Mouse (Mus musculus): ENCODE measurements around the gene Ctxn1.
"Not testable (repeated sequence)": the region's sequence is repeated elsewhere in the genome, so short reads cannot be mapped to it uniquely, and the experiment has no call there.

Gene Ctxn1

DNA sequence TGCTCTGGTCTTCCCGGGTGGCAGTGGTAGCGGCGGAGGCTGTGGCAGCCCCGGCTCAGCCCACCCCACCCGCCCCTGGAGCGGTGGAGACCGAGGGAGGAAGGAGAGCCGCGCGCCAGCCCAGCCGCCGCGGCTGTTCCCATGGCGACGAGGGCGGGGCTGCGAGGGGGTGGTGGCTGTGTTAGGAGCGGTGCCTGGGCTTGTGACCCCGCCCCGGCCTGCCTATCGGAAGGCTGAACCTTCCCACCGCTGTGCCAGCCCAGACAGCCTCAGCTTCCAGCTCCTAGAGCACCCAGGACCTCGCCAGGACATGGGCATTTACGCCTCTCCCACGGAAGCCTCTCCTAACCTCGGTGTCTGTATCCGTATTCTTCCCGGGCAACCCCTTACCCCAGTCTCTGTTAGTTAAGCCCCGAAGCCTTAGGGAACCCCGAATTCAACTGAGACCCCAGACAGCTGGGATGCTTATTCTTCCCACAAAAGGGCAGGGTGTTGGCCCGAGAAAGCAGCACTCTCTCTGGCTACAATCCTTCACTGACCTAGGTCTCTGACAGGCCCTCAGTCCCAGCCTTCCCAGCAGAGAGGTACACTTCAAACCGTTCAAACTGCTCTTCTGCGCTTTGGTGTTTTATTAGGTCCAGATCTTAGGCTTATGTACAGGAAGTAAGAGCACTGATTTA lies at the start of gene Ctxn1:
Gene Ctxn1 (minus strand): TSS at position 150 of the 680 bp plus-strand sequence.
- peak; percentile 93 for DNase-seq (ENCODE audit: low read depth)

- peak; percentile 37 for DNase-seq (ENCODE audit: low read depth)
Observed at GRCm38 (mm10) chr8:4305838-4306237, 46.8 kb upstream of the Ctxn1 start.

DNA sequence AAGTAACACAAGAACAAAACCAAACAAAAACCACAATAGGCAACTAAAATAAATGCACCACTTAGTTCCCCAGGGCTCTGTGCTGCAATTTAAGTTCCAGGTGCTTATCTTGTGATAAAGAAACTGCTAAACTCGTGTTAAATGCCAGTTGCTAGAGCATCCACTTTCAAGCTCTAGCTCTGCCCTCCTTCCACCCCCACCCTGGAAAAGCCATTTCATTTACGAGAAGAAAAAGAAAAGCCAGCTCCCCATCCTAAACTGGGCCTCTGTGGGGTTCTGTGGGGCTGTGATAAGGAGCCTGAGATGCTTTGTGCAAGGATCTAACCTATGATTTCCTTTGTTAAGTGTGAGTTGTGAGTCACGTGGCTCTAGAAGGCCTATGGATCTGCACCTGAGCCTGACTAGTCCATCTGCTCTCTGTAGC lies 45.1 kb upstream of the Ctxn1 start:
- DNase-seq (ENCODE audit: low read depth), result no peak

DNA sequence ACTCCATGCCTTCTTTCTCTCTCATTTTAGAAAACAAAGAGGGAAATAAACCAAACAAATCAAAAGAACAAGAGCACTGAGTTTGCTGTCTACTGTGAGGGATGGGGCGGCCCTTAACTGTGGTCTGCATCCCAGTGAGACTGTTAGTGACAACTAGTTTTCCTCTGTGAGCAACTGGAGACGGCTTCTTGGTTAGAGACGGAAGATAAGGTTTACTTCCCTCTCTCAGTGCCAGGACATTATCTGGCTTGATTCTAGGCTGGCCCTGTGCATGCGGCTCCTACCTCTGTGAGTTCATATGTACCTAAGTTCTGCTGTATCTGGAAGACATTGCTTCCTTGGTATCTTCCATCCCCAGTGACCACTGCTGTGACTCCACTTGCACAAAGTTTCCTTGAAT lies 38.7 kb upstream of the Ctxn1 start:
- DNase-seq (ENCODE audit: low read depth), result no peak

DNA sequence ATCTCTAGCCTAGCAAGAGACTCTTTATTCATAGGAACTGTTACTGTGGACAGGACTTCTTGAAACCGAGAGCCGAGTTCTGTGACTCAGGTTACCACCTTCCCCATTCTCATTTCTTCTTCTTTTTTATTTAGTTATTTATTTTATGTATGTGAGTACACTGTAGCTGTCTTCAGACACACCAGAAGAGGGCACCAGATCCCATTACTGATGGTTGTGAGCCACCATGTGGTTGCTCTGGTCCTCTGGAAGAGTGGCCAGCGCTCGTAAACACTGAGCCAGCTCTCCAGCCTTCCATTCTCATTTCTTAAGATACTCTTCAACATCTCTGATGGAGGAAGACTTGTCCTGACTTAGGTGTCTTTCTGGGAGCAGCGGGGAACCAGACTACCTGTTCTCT lies 33.7 kb upstream of the Ctxn1 start:
- DNase-seq (ENCODE audit: low read depth), result no peak

- no peak for DNase-seq (ENCODE audit: low read depth)
Observed at GRCm38 (mm10) chr8:4276111-4276465, 17.0 kb upstream of the Ctxn1 start.

DNA sequence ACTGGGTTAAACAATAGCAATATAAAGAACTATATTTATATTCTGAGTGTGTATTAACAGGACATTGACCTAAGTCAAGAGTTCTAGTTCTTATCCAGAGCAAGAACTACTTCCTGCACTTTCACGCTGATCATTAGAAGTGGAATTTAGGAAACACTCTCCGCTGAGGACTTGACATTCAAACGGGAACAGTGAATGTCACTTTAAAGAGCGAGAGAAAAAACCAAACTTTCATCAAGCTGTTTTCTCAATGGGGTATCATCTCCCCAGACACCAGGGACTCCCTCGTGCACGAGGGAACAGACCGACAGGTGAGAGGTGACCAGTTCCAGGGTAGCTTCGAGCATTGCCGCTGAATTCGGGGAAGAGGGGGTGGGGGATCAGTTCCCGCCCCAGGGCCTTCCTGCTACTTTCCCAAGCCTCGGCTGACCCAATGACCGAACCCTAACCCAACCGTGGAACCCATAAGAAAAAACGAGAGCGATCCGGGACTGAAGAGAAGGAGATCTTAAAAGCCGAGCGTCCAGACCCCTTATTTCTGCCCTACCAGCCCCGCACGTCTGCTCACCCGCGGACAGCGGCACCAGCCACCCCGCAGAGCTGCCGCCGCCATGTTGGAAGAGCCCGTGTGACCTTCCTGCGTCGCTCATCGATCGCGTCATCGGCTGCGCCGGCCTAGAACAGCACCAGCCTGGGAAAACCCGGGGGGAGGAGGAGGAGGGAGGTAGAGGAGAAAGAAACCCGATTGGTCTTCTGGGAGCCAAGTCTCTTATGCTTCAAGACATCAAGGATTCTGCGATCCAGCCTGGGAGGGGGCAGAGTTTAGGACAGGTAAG lies 16.4 kb upstream of the Ctxn1 start, which contains the start of gene Timm44:
Gene Timm44 (minus strand): TSS at position 639 of the 836 bp plus-strand sequence.
- DNase-seq (ENCODE audit: low read depth), result peak; percentile 94

- no peak for DNase-seq (ENCODE audit: low read depth)
Observed at GRCm38 (mm10) chr8:4269609-4270008, 10.5 kb upstream of the Ctxn1 start.

DNA sequence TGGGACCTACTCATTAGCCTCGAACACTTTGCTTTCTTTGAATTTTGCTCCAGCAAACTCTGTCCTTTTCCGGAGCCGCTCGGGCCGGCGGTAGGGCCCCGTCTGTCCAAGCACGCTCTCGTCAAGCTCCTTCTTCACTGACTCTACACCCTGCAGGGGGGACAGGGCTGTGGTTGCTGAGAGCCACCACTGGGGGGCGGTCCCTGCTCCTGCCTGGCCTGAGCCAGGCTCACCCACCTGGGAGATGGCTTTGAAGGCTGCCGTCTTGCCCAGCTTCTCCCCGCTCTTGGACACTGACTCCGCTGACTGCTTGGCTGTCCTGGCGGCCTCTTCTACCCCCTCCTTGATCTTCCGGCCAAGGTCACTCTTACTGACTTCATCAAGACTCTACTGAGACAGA lies 8.6 kb upstream of the Ctxn1 start:
- DNase-seq (ENCODE audit: low read depth), result no peak

GRCm38 (mm10) chr8:4265160-4265914 lies 6.3 kb upstream of the Ctxn1 start:
- no peak for DNase-seq (ENCODE audit: low read depth)

DNA sequence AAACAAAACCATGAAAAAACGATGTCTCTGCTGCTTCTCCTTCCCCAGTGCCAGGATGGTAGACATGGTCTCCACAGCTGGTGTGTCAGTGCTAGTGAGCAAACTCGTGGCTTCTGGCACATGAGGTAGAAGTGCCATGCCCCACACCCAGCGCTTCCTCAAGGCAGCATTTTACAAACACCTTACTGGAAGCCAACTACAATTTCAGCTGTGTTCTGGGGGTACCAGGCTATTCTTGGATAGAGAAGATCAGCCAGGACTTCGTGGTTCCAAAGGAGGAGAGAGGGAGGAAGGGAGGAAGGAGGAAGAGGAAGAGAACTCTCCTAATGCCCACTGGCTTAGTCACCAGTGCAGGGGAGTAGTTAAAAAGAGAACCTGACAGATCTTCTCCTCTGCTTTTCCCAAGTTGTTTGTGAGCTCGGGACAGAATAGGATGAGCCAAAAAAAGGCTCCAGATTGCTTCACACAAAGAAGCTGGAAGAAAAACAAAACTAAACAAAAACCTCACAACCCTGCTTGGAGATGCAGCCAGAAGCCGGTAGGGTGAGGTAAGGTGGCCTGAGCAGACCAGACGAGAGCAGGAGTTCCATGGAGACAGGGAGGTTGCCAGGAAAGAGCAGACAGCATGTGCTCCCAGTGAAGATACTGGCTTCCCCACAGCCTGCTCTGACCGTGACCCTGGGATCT lies 4.2 kb upstream of the Ctxn1 start:
- no peak for DNase-seq (ENCODE audit: low read depth)

- DNase-seq (ENCODE audit: low read depth), result no peak
Observed at GRCm38 (mm10) chr8:4259805-4260170, 714 bp upstream of the Ctxn1 start.

- peak; percentile 59 for DNase-seq (ENCODE audit: low read depth)
Observed at GRCm38 (mm10) chr8:4258678-4259077, 396 bp downstream of the Ctxn1 start.

- DNase-seq (ENCODE audit: low read depth), result peak; percentile 81
Observed at GRCm38 (mm10) chr8:4258233-4258632, 841 bp downstream of the Ctxn1 start.

DNA sequence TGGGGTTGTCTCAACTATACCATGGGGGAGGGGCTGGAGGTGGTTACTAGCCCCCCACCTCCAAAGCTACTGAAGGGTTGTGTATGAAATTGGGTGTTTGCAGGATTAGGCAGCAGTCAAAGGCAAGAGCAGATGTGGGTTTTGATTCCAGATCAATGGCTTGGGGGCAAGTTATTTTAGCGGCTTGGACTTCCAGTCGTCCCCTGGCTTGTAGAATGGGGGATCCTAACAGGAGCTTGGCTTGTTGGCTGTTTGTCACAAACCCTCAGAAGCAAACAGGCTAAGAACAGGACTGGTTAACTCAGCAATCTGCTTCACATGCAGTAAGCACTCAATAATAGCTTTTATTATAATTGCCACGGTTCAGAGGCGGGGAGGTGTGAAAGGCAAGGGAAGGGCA lies 1.7 kb downstream of the Ctxn1 start:
- DNase-seq (ENCODE audit: low read depth), result no peak

GRCm38 (mm10) chr8:4256911-4257310 lies 2.2 kb downstream of the Ctxn1 start:
- no peak for DNase-seq (ENCODE audit: low read depth)

- not testable (repeated sequence) for DNase-seq (ENCODE audit: low read depth)
Observed at GRCm38 (mm10) chr8:4255471-4255870, 3.6 kb downstream of the Ctxn1 start.

DNA sequence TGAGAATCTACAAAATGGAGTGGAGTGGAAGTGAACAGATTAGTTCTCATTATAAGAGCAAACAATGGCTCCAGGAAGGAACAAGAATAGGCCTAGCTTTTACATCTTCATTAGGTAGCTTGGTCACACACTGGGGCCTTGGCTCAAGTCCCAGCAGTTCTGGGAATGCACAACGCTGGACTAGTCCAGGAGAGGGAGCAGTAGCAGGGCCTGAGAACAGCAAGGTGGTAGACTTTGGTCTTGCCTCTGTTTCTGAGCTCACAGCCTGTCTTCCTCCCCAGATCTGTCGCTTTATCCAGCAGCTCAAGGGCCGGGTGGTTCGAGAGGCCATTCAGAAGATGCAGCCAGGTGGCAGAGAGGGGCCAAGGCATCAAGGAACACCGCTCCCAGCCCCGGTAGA lies 5.1 kb downstream of the Ctxn1 start:
- DNase-seq (ENCODE audit: low read depth), result no peak

DNA sequence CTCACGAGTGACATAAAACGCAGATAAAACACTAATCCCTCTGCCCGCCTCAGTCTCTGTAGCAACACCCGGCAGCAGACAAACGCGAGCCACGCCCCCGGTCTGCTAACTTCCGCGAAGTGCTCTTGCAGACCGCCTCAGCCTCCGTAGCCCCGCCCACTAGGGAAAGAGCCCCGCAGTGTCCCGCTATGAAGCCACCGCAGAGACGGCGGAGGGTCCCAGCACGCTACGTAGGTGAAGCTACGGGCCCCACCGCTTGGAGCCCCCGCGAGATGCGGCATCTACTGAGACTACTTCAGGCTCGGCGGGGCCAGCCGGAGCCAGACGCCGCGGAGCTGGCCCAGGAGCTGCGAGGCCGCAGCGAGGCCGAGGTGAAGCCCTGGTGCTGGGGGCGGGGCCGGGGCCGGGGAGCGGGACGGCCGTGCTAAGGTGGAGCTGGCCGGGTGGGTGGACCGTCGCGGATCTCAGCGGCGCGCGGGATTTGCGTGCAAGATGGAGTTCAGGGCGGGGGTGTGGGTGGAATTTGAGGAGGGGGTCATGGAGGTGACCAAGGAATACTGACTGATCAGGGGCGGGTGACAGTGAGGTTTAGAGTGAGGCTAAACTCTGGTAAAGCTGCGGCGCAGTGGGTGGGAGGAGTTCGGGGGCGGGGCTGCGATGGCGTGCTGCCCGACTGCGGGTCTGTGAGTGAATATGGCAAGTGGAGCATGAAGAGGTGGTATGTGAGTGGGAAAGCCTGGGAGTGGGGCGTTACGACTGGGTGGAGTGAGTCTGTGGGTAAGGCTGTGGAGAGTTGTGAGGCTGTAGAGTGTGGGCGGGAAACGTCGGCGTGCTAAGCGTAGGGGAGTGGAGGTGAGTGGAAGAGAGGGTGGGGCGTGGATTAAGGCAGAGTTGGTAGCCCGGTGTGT lies 5.9 kb downstream of the Ctxn1 start, which contains the start of gene Snapc2:
Gene Snapc2 (plus strand): TSS at position 147 of the 908 bp plus-strand sequence.
- peak; percentile 97 for DNase-seq (ENCODE audit: low read depth)

DNA sequence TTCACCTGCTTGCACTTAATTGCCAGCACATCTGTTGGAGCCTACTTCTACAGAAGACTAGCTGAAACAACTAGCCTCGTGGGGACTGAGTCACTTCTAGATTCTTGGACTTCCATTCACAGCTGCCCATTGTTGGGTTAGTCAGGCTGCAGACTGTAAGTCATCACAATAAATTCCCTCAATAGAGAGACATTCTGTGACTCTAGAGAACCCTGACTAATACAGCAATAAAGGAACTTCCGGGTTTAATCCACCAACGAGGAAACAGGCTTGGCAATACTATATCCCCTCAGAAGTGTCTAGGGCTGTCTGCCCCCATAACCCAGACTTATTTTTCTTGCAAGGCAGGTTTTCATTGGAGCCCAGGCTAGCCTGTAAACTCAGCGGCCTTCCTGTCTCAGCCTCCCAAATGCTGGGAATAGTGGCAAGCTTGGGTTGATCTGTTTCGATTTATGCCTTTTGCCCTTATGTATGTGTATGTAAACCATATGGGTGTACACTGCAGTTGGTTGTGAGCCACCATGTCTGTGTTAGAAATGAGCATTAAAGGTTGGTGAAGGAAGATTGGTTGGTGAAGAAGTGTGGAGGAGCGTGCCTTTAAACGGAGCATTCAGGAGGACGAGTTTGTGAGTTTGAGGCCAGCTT lies 6.8 kb downstream of the Ctxn1 start:
- DNase-seq (ENCODE audit: low read depth), result no peak
